ENCODE assay signal across 8 mouse cellular contexts in genomic region chr9:21245113-21245487, GRCm38 (mm10). TPM values are rescaled to one million over a fixed set of nuclear protein-coding genes. Genes with fewer than 3 reads are reported as not detected.
DNase-seq lines count a peak whose midpoint lies in the region; ATAC-seq lines count a peak whose summit lies in the region.

No protein-coding gene starts in this region.

- H3K9me3 ChIP-seq in kidney, embryonic 14.5 days (ENCODE audit: control insufficient read depth, low read length), result peaks cover 3% of the 10 kb centered on the region; the same call in 1 of the 2 replicates
- H3K9me3 ChIP-seq in embryonic facial prominence, embryonic 13.5 days, result no peaks in the 10 kb centered on the region
- no peaks in the 10 kb centered on the region for H3K9me3 ChIP-seq in intestine, embryonic 15.5 days

- peak overlapping the region; percentile 25; the same call in 1 of the 2 replicates for H3K9ac ChIP-seq in kidney, embryonic 14.5 days (ENCODE audit: low read depth, low read length)
- peak overlapping the region; percentile 67 for H3K9ac ChIP-seq in embryonic facial prominence, embryonic 13.5 days
- H3K9ac ChIP-seq in intestine, embryonic 15.5 days, result peak overlapping the region; percentile 39

- peaks cover 66% of the 10 kb centered on the region for H3K27me3 ChIP-seq in kidney, embryonic 14.5 days (ENCODE audit: control insufficient read depth, insufficient read depth, low read length)
- peaks cover 89% of the 10 kb centered on the region for H3K27me3 ChIP-seq in embryonic facial prominence, embryonic 13.5 days
- H3K27me3 ChIP-seq in intestine, embryonic 15.5 days (replicated peaks), result peaks cover 69% of the 10 kb centered on the region

- H3K27ac ChIP-seq in kidney, embryonic 14.5 days (ENCODE audit: low read depth, low read length), result no peak overlapping the region
- H3K27ac ChIP-seq in embryonic facial prominence, embryonic 13.5 days, result no peak overlapping the region
- H3K27ac ChIP-seq in intestine, embryonic 15.5 days, result no peak overlapping the region

- ATAC-seq in kidney, embryonic 14.5 days (ENCODE audit: low FRiP score, low TSS enrichment), result no peak
- ATAC-seq in embryonic facial prominence, embryonic 13.5 days (ENCODE audit: insufficient number of reproducible peaks, insufficient read depth, low FRiP score, low TSS enrichment, low read depth), result no peak
- ATAC-seq in intestine, embryonic 15.5 days, result no peak
- ATAC-seq in megakaryocyte progenitor cell, adult 5-6 weeks (replicated peaks; ENCODE audit: poor library complexity), result no peak

- H3K4me2 ChIP-seq in kidney, embryonic 14.5 days (replicated peaks; ENCODE audit: low read depth, low read length), result peak overlapping the region; percentile 64
- H3K4me2 ChIP-seq in embryonic facial prominence, embryonic 13.5 days, result peak overlapping the region; percentile 92
- peak overlapping the region; percentile 93 for H3K4me2 ChIP-seq in intestine, embryonic 15.5 days (replicated peaks)

- H3K4me1 ChIP-seq in kidney, embryonic 14.5 days (ENCODE audit: control insufficient read depth, insufficient read depth, low read length), result peaks cover 10% of the 10 kb centered on the region
- peaks cover 30% of the 10 kb centered on the region for H3K4me1 ChIP-seq in embryonic facial prominence, embryonic 13.5 days
- peaks cover 25% of the 10 kb centered on the region for H3K4me1 ChIP-seq in intestine, embryonic 15.5 days (replicated peaks)

- no peak for DNase-seq in kidney, postnatal 36 days
- DNase-seq in naive thymus-derived CD4-positive, alpha-beta T cell, adult 2 months (ENCODE audit: low read depth), result peak; percentile 10
- DNase-seq in urinary bladder, postnatal 14 days (ENCODE audit: low spot score), result no peak
- DNase-seq in urinary bladder, adult 2 months (ENCODE audit: low spot score), result no peak

- H3K4me3 ChIP-seq in kidney, embryonic 14.5 days (ENCODE audit: low read length), result peak overlapping the region; percentile 38
- peak overlapping the region; percentile 50 for H3K4me3 ChIP-seq in embryonic facial prominence, embryonic 13.5 days
- H3K4me3 ChIP-seq in intestine, embryonic 15.5 days (replicated peaks), result peak overlapping the region; percentile 45

- 3% methylated on average over 13 of the region's 16 CpGs for WGBS in kidney, embryonic 14.5 days
- WGBS in embryonic facial prominence, embryonic 13.5 days, result 3% methylated on average over 16 of the region's 16 CpGs
- WGBS in intestine, embryonic 15.5 days, result 3% methylated on average over 16 of the region's 16 CpGs

- H3K36me3 ChIP-seq in kidney, embryonic 14.5 days (ENCODE audit: control insufficient read depth, insufficient read depth, low read length), result no peaks in the 10 kb centered on the region
- H3K36me3 ChIP-seq in embryonic facial prominence, embryonic 13.5 days, result no peaks in the 10 kb centered on the region
- no peaks in the 10 kb centered on the region for H3K36me3 ChIP-seq in intestine, embryonic 15.5 days

RNA-seq across cellular contexts. Expression of gene S1pr5, which starts 3.1 kb away (rescaled TPM):
- polyA plus RNA-seq in kidney, embryonic 14.5 days (2014; fragmentation: Nextera tagmentation; extraction: Ambion mirVana), result 0.07 and 0.19 TPM in 2 replicates
- 0.21 and 0.58 TPM in 2 replicates for polyA plus RNA-seq in embryonic facial prominence, embryonic 13.5 days (2015; fragmentation: Nextera tagmentation; extraction: Ambion mirVana)
- polyA plus RNA-seq in intestine, embryonic 15.5 days (2015; fragmentation: Nextera tagmentation; extraction: Ambion mirVana), result not detected in 2 replicates
- 0.10 TPM in 1 of 2 replicates, not detected in the other for total RNA-seq in megakaryocyte progenitor cell, adult 5-6 weeks (2015)
- 0.29 TPM in 1 of 2 replicates, not detected in the other for total RNA-seq in megakaryocyte progenitor cell, adult 5-6 weeks (2017)
- polyA plus RNA-seq in urinary bladder, adult 2 months (2012; rRNA removed), result 0.32 and 0.47 TPM in 2 replicates

RNA-seq across cellular contexts. Expression of gene Keap1, which starts 5.9 kb away (rescaled TPM):
- polyA plus RNA-seq in kidney, embryonic 14.5 days (2014; fragmentation: Nextera tagmentation; extraction: Ambion mirVana), result 26.8 and 34.2 TPM in 2 replicates
- polyA plus RNA-seq in embryonic facial prominence, embryonic 13.5 days (2015; fragmentation: Nextera tagmentation; extraction: Ambion mirVana), result 65.2 and 70.7 TPM in 2 replicates
- 55.8 and 59.8 TPM in 2 replicates for polyA plus RNA-seq in intestine, embryonic 15.5 days (2015; fragmentation: Nextera tagmentation; extraction: Ambion mirVana)
- total RNA-seq in megakaryocyte progenitor cell, adult 5-6 weeks (2015), result 17.2 and 18.3 TPM in 2 replicates
- 35.3 and 38.4 TPM in 2 replicates for total RNA-seq in megakaryocyte progenitor cell, adult 5-6 weeks (2017)
- 36.8 and 38.7 TPM in 2 replicates for polyA plus RNA-seq in urinary bladder, adult 2 months (2012; rRNA removed)

RNA-seq across cellular contexts. Expression of gene Atg4d, which starts 20.0 kb away (rescaled TPM):
- 35.5 and 43.7 TPM in 2 replicates for polyA plus RNA-seq in kidney, embryonic 14.5 days (2014; fragmentation: Nextera tagmentation; extraction: Ambion mirVana)
- 33.3 and 35.4 TPM in 2 replicates for polyA plus RNA-seq in embryonic facial prominence, embryonic 13.5 days (2015; fragmentation: Nextera tagmentation; extraction: Ambion mirVana)
- polyA plus RNA-seq in intestine, embryonic 15.5 days (2015; fragmentation: Nextera tagmentation; extraction: Ambion mirVana), result 50.0 and 55.1 TPM in 2 replicates
- total RNA-seq in megakaryocyte progenitor cell, adult 5-6 weeks (2015), result 3.9 and 5.0 TPM in 2 replicates
- 6.1 and 7.0 TPM in 2 replicates for total RNA-seq in megakaryocyte progenitor cell, adult 5-6 weeks (2017)
- 23.6 and 27.3 TPM in 2 replicates for polyA plus RNA-seq in urinary bladder, adult 2 months (2012; rRNA removed)

RNA-seq across cellular contexts. Expression of gene Kri1, which starts 42.7 kb away (rescaled TPM):
- 15.3 and 18.6 TPM in 2 replicates for polyA plus RNA-seq in kidney, embryonic 14.5 days (2014; fragmentation: Nextera tagmentation; extraction: Ambion mirVana)
- 16.8 and 19.2 TPM in 2 replicates for polyA plus RNA-seq in embryonic facial prominence, embryonic 13.5 days (2015; fragmentation: Nextera tagmentation; extraction: Ambion mirVana)
- 11.1 and 15.4 TPM in 2 replicates for polyA plus RNA-seq in intestine, embryonic 15.5 days (2015; fragmentation: Nextera tagmentation; extraction: Ambion mirVana)
- total RNA-seq in megakaryocyte progenitor cell, adult 5-6 weeks (2015), result 33.8 and 38.8 TPM in 2 replicates
- 83.1 and 87.6 TPM in 2 replicates for total RNA-seq in megakaryocyte progenitor cell, adult 5-6 weeks (2017)
- 31.0 and 31.8 TPM in 2 replicates for polyA plus RNA-seq in urinary bladder, adult 2 months (2012; rRNA removed)

RNA-seq across cellular contexts. Expression of gene Cdkn2d, which starts 46.1 kb away (rescaled TPM):
- 45.3 and 56.2 TPM in 2 replicates for polyA plus RNA-seq in kidney, embryonic 14.5 days (2014; fragmentation: Nextera tagmentation; extraction: Ambion mirVana)
- polyA plus RNA-seq in embryonic facial prominence, embryonic 13.5 days (2015; fragmentation: Nextera tagmentation; extraction: Ambion mirVana), result 52.1 and 56.2 TPM in 2 replicates
- polyA plus RNA-seq in intestine, embryonic 15.5 days (2015; fragmentation: Nextera tagmentation; extraction: Ambion mirVana), result 38.4 and 42.1 TPM in 2 replicates
- 24.1 and 24.3 TPM in 2 replicates for total RNA-seq in megakaryocyte progenitor cell, adult 5-6 weeks (2015)
- total RNA-seq in megakaryocyte progenitor cell, adult 5-6 weeks (2017), result 11.2 and 16.1 TPM in 2 replicates
- 17.9 and 18.2 TPM in 2 replicates for polyA plus RNA-seq in urinary bladder, adult 2 months (2012; rRNA removed)
